Comparison of ENCODE assay signal across 8 mouse cellular contexts in genomic region chr3:85377946-85378702, GRCm38 (mm10).
A peak's percentile ranks its signal among the peaks of the same experiment; 100 is the strongest.
DNase-seq lines count a peak whose midpoint lies in the region; ATAC-seq lines count a peak whose summit lies in the region.

No protein-coding gene starts in this region.

- peak overlapping the region; percentile 3; the same call in 1 of the 2 replicates for H3K4me2 ChIP-seq in heart, embryonic 11.5 days
- 0 out of 2 replicates have a peak overlapping the region, but pooled peaks have one; percentile 10 for H3K4me2 ChIP-seq in limb, embryonic 15.5 days
- H3K4me2 ChIP-seq in forebrain, embryonic 15.5 days (replicated peaks) = no peak overlapping the region

- ATAC-seq in heart, embryonic 11.5 days (replicated peaks; ENCODE audit: insufficient number of reproducible peaks, low FRiP score, low TSS enrichment) = no peak
- 0 out of 2 replicates have a peak, but pooled peaks have one; percentile 40 for ATAC-seq in limb, embryonic 15.5 days (ENCODE audit: insufficient number of reproducible peaks, low FRiP score, low TSS enrichment, low read depth)
- no peak for ATAC-seq in forebrain, embryonic 15.5 days (replicated peaks)

- intact Hi-C loops in left cerebral cortex, postnatal 4 days (cut with DNase I) = loop anchor here (5.0 to 10.0 kb wide), 2 partner anchors 177 to 226 kb away; no protein-coding TSS in a partner anchor

- no peaks in the 10 kb centered on the region for H3K36me3 ChIP-seq in heart, embryonic 11.5 days (ENCODE audit: control insufficient read depth, insufficient read depth, low read length)
- H3K36me3 ChIP-seq in limb, embryonic 15.5 days = no peaks in the 10 kb centered on the region
- no peaks in the 10 kb centered on the region for H3K36me3 ChIP-seq in forebrain, embryonic 15.5 days

- peaks cover 15% of the 10 kb centered on the region for H3K4me1 ChIP-seq in heart, embryonic 11.5 days (ENCODE audit: control insufficient read depth, insufficient read depth, low read length)
- H3K4me1 ChIP-seq in limb, embryonic 15.5 days = peaks cover 13% of the 10 kb centered on the region
- peaks cover 6% of the 10 kb centered on the region; the same call in 1 of the 2 replicates for H3K4me1 ChIP-seq in forebrain, embryonic 15.5 days

- H3K27ac ChIP-seq in heart, embryonic 11.5 days (ENCODE audit: low read depth, low read length) = peak overlapping the region; percentile 24; the same call in 1 of the 2 replicates
- peak overlapping the region; percentile 40; the same call in 1 of the 2 replicates for H3K27ac ChIP-seq in limb, embryonic 15.5 days
- no peak overlapping the region for H3K27ac ChIP-seq in forebrain, embryonic 15.5 days (replicated peaks)

- peak; percentile 70 for DNase-seq in left cerebral cortex, postnatal 4 days
- no peak for DNase-seq in left cerebral cortex, adult 11 months (ENCODE audit: low spot score)
- peak; percentile 90 to 92 for DNase-seq in cerebellum, postnatal 14 days
- DNase-seq in layer of hippocampus, postnatal 36 days = no peak
- no peak for DNase-seq in urinary bladder, adult 18-20 months (ENCODE audit: low spot score in 2 of 2)

- H3K9ac ChIP-seq in heart, embryonic 11.5 days (ENCODE audit: low read depth, low read length) = no peak overlapping the region
- H3K9ac ChIP-seq in limb, embryonic 15.5 days = no peak overlapping the region
- H3K9ac ChIP-seq in forebrain, embryonic 15.5 days (replicated peaks) = no peak overlapping the region

- H3K9me3 ChIP-seq in heart, embryonic 11.5 days (replicated peaks; ENCODE audit: control insufficient read depth, low read length) = no peaks in the 10 kb centered on the region
- no peaks in the 10 kb centered on the region for H3K9me3 ChIP-seq in limb, embryonic 15.5 days
- no peaks in the 10 kb centered on the region; the same call in 1 of the 2 replicates for H3K9me3 ChIP-seq in forebrain, embryonic 15.5 days

- H3K4me3 ChIP-seq in heart, embryonic 11.5 days (ENCODE audit: low read depth, low read length) = no peak overlapping the region
- no peak overlapping the region for H3K4me3 ChIP-seq in limb, embryonic 15.5 days
- H3K4me3 ChIP-seq in forebrain, embryonic 15.5 days = no peak overlapping the region

- 35% methylated on average over 13 of the region's 13 CpGs for WGBS in heart, embryonic 11.5 days (ENCODE audit: insufficient replicate concordance)
- 30% methylated on average over 13 of the region's 13 CpGs for WGBS in limb, embryonic 15.5 days
- 66% methylated on average over 13 of the region's 13 CpGs for WGBS in forebrain, embryonic 15.5 days

- H3K27me3 ChIP-seq in heart, embryonic 11.5 days (ENCODE audit: control insufficient read depth, insufficient read depth, low read length) = no peaks in the 10 kb centered on the region
- H3K27me3 ChIP-seq in limb, embryonic 15.5 days = no peaks in the 10 kb centered on the region
- H3K27me3 ChIP-seq in forebrain, embryonic 15.5 days = no peaks in the 10 kb centered on the region

Comparison
In these comparisons a context has a peak if more than half of its experiments do, and no peak if none do; other contexts are left out.
1. DNase-seq: peak in left cerebral cortex, postnatal 4 days (single experiment) and cerebellum, postnatal 14 days (2 of 2); none in left cerebral cortex, adult 11 months (single experiment), layer of hippocampus, postnatal 36 days (0 of 2) and urinary bladder, adult 18-20 months (0 of 2).